Mouse (Mus musculus) kidney, embryonic 16.5 days (tissue): ENCODE measurements around the gene Slc9a3r2. TPM values are rescaled to one million over a fixed set of nuclear protein-coding genes. Genes with fewer than 3 reads are reported as not detected.
"Not testable (repeated sequence)": the region's sequence is repeated elsewhere in the genome, so short reads cannot be mapped to it uniquely, and the experiment has no call there.

Source experiments
- ATAC-seq: fragments of 200-750 bp; cut with Nextera tagmentation; 2 replicates; pipeline ENCODE4 v1.8.0; 2017; ENCODE audit warnings: moderate TSS enrichment; ENCODE audit not compliant: low FRiP score, low TSS enrichment
- H3K27ac ChIP-seq: fragments of 300-500 bp; sonication (generic); 2 replicates; pipeline ENCODE4 v1.5.1; 2014; ENCODE audit warnings: low read length
- H3K27me3 ChIP-seq: fragments of 300-500 bp; sonication (generic); 2 replicates; pipeline ENCODE4 v1.6.1; 2014; ENCODE audit warnings: low read length, control low read depth, mixed read lengths; ENCODE audit not compliant: insufficient read depth
- H3K36me3 ChIP-seq: fragments of 300-500 bp; sonication (generic); 2 replicates; pipeline ENCODE4 v1.6.1; 2014; ENCODE audit warnings: low read length, control low read depth, mixed read lengths; ENCODE audit not compliant: insufficient read depth
- H3K4me1 ChIP-seq: fragments of 300-500 bp; sonication (generic); 2 replicates; pipeline ENCODE4 v1.6.1; 2014; ENCODE audit warnings: low read length, control low read depth, mixed read lengths; ENCODE audit not compliant: insufficient read depth
- H3K4me2 ChIP-seq: fragments of 300-500 bp; sonication (generic); replicated peaks from 2 replicates; pipeline ENCODE4 v1.6.1; 2014; ENCODE audit warnings: low read depth, low read length
- H3K4me3 ChIP-seq: fragments of 300-500 bp; sonication (generic); 2 replicates; pipeline ENCODE4 v1.5.1; 2014; ENCODE audit warnings: mild to moderate bottlenecking, low read length
- H3K9ac ChIP-seq: fragments of 300-500 bp; sonication (generic); replicated peaks from 2 replicates; pipeline ENCODE4 v1.6.1; 2014; ENCODE audit warnings: low read length
- H3K9me3 ChIP-seq: fragments of 300-500 bp; sonication (generic); 2 replicates; pipeline ENCODE4 v1.6.1; 2016; ENCODE audit warnings: low read length, control low read depth
- WGBS: fragments of 180-500 bp; shearing (Covaris S2); extraction: QIAGEN DNeasy Blood & Tissue Kit; methylation state at CpG from one replicate; pipeline ENCODE4 v1.1.7; 2014; 5-methylcytosine and 5-hydroxymethylcytosine counted together
- polyA plus RNA-seq: library from polyadenylated mRNA; unstranded; fragments of >200 nt; fragmentation: Nextera tagmentation; extraction: Ambion mirVana; gene quantifications from 2 replicates; pipeline ENCODE4 v1.2.1, GENCODE M21; 2015

The Slc9a3r2 gene
- polyA plus RNA-seq, 1 experiment from 2014 or later, result 120 TPM

DNA sequence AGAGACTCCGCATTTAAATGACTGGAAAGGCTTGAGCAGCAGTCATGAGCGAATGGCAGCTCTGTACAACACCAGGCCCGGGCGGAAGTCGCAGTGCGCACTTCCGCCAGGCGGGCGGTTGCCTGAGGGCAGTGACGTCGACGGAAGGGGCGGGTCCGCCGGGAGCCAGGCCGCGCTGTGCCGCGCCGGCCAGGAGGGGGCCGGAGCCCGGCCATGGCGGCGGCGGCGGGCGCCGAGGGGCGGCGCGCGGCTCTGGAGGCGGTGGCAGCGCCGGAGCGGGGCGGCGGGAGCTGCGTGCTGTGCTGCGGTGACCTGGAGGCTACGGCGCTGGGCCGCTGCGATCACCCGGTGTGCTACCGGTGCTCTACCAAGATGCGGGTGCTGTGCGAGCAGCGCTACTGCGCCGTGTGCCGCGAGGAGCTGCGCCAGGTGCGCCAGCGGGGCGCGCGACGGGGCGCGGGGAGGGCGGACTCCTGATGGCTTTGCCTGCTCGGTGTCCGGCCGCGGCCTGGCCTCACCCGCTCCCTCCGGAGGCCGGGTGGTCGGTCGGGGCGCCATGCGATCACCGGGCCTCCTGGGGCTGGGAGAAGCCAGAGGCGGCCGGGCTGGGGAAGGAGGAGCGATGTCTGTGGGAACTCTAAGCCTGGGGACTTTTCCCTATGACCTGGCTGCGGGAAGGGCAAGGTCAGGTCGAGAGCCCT is 19.6 kb upstream of the Slc9a3r2 start, which contains the start of gene Zfp598:
Zfp598 (plus strand) TSS at position 143 of the 701 bp plus-strand sequence.
- H3K27ac ChIP-seq, result peak within 1 kb of the TSS; percentile 80
- ATAC-seq, result peak; percentile 99

DNA sequence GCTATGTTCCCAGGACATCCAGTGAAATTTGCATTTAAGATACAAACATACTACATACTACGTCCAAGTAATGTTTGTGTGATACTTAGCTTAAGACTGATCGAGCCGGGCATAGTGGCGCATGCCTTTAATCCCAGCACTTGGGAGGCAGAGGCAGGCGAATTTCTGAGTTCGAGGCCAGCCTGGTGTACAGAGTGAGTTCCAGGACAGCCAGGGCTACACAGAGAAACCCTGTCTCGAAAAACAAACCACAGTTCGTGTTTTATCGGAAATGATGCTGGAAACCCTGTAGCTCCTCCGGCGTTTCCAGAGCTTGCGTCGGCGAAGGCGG is 19.1 kb upstream of the Slc9a3r2 start:
- peak overlapping the region; percentile 84 for H3K4me3 ChIP-seq
- H3K9me3 ChIP-seq, H3K36me3 ChIP-seq, H3K27me3 ChIP-seq: not testable (repeated sequence)
- H3K9ac ChIP-seq, result peak overlapping the region; percentile 95
- peak overlapping the region; percentile 60 for H3K4me2 ChIP-seq
- 11% methylated on average over 15 of the region's 15 CpGs for WGBS
- peak; percentile 8 for ATAC-seq
- H3K27ac ChIP-seq, result peak overlapping the region; percentile 80
- peaks cover 32% of the 10 kb centered on the region for H3K4me1 ChIP-seq

More for the DNA sequence above, 19.6 kb upstream of the Slc9a3r2 start, which contains the start of gene Zfp598:
- Histone ChIP-seq H3K4me2 (peak within 1 kb of the TSS; percentile 92), H3K9me3 (no peaks in the 10 kb centered on the region), H3K9ac (peak within 1 kb of the TSS; percentile 95), H3K36me3 (no peaks in the 10 kb centered on the region), H3K4me1 (peaks cover 32% of the 10 kb centered on the region), H3K27me3 (no peaks in the 10 kb centered on the region), H3K4me3 (peak within 1 kb of the TSS; percentile 84)
- WGBS, result under 1% methylated on average over 76 of the region's 80 CpGs

DNA sequence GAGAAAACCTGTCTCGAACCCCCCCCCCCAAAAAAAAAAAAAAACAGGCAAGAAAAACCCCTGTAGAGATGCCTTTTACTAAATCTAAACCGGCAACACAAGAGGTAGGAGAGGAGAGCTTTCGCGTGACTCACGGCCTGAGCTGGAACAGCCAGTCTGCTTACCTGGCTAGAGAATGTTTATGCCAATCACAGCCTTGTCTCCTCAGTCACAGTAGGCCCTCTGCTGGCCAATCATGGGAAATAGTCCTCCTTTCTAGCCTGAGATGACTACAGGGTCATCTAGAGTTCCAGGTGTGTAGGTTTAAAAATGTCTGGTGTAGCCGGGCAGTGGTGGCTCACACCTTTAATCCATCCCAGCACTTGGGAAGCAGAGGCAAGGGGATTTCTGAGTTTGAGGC is 17.3 kb upstream of the Slc9a3r2 start:
- Histone ChIP-seq H3K9me3 (no peaks in the 10 kb centered on the region), H3K9ac (no peak overlapping the region), H3K4me1 (peaks cover 25% of the 10 kb centered on the region), H3K27me3 (no peaks in the 10 kb centered on the region), H3K36me3 (no peaks in the 10 kb centered on the region), H3K4me2 (no peak overlapping the region), H3K4me3 (no peak overlapping the region), H3K27ac (no peak overlapping the region)
- ATAC-seq, result no peak
- WGBS, result 21% methylated on average over 6 of the region's 6 CpGs

DNA sequence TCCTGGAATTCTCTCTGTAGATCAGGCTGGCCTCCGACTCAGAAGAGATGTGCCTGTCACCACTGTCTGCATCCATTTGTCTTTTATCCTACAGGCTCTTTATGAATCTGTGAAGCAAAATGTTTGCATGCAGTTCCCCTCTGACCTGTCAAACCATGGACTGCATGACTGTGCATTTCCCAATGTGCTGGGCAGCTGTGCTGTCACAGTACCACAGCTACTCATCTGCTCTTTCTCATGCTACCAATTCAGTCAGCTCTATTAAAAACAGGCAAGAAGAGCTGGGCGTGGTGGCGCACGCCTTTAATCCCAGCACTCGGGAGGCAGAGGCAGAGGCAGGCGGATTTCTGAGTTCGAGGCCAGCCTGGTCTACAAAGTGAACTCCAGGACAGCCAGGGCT is 16.9 kb upstream of the Slc9a3r2 start:
- H3K27ac ChIP-seq, H3K36me3 ChIP-seq, H3K27me3 ChIP-seq, H3K9ac ChIP-seq, H3K9me3 ChIP-seq, H3K4me3 ChIP-seq, ATAC-seq, H3K4me2 ChIP-seq: not testable (repeated sequence)
- H3K4me1 ChIP-seq, result peaks cover 21% of the 10 kb centered on the region
- WGBS, result 63% methylated on average over 7 of the region's 7 CpGs

DNA sequence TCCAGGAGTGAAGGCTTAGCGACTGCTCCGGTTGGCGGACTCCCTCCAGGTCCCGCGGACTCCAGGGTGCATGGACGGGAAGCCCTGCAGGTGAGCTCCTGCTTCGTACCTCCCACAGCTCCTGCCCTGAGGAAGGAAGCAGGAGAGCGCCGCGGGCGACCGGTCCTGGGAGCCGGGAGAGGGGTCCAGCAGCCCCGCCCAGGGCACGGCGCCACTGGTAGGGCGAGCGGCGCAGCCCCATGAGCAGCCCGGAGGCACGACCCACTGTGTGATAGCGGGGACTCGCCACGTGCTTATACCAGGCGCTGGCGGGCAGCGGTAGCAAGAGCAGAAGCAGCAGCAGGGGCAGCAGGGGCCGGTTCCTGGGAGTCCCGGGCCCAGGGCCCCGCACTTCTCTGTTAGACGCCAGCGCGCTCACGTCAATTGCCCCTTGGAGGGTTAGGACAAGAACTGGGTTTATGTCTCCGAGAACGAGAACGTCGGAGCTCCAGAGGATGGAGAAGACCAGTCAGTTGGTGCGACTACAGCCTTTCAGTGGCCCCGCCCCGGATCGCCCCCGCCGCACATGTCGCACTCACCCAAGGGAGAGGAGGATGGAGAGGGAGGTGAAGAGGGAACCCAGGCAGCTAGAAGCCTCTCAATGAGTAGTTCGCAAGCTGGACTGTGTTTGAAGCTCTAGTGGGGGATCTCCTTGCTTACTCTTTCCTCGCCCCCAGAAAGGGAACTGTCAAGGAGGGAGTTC is 8.1 kb upstream of the Slc9a3r2 start, which contains the start of gene Npw:
Npw (minus strand) TSS at position 441 of the 742 bp plus-strand sequence.
- peak within 1 kb of the TSS; percentile 94 for H3K4me2 ChIP-seq
- peak; percentile 44; the same call in 1 of the 2 replicates for ATAC-seq
- peaks cover 12% of the 10 kb centered on the region for H3K4me1 ChIP-seq
- H3K27me3 ChIP-seq, result peaks cover 42% of the 10 kb centered on the region
- no peaks in the 10 kb centered on the region for H3K9me3 ChIP-seq
- no peaks in the 10 kb centered on the region for H3K36me3 ChIP-seq
- WGBS, result 2% methylated on average over 47 of the region's 47 CpGs
- H3K9ac ChIP-seq, result peak within 1 kb of the TSS; percentile 65
- peak within 1 kb of the TSS; percentile 55 for H3K4me3 ChIP-seq
- H3K27ac ChIP-seq, result no peak within 1 kb of the TSS

DNA sequence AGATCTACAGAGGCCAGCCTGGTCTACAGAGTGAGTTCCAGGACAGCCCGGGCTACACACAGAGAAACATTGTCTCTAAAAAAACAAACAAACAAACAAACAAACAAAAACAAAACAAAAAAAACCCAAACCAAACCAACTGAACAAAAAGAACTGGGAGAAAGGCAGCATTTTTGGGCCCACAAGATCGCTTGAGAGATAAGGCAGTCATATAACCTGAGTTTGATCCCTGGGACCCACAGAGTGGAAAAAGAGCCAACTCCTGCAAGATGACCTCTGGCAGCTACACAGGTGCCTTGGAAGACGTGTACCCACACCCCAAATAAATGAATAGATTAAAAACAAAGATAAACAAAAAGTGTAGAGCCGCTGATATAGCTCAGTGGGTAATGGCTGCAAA is 4.8 kb upstream of the Slc9a3r2 start:
- Histone ChIP-seq H3K27me3 (peaks cover 34% of the 10 kb centered on the region), H3K4me3 (no peak overlapping the region), H3K9me3 (no peaks in the 10 kb centered on the region), H3K27ac (no peak overlapping the region), H3K9ac (no peak overlapping the region), H3K4me1 (peaks cover 19% of the 10 kb centered on the region), H3K36me3 (no peaks in the 10 kb centered on the region), H3K4me2 (no peak overlapping the region)
- ATAC-seq, result no peak
- 76% methylated on average over 4 of the region's 4 CpGs for WGBS

DNA sequence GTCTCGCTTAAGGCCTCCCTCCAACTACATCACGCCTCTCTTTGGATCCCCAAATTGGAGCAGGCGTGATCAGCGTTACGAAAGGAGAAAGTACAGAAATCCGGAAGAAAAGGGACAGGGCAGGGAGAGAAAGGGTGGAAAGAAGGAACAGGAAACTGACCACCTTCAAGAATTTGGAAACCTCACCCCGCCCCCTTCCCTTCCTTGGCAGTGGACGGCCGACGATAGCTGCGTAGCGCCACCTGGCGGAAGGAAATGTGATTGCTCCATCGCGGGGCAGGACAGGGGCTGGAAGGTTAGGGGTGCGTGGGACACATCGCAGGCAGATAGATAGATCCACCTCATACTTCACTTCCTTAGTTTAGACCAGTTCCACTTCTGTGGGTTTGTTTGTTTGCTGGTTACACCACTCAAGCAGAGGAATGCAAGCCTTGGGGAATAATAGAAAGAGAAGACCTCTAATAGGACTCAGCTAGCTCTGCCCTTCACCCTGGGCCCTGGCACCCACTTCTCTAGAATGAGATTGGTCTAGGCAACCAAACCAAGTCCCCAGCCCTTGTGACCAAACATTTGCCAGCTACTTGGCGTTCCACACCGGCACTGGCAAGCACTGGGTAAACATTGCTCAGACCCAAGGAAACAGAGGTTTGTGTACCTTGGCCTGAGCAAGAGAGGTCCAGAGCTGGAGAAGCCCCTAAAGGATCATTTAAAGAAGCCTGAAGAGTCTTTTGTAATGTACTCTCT is 4.0 kb upstream of the Slc9a3r2 start:
- WGBS, result 5% methylated on average over 17 of the region's 19 CpGs
- Histone ChIP-seq H3K9ac (peak overlapping the region; percentile 77), H3K4me3 (peak overlapping the region; percentile 46), H3K27ac (no peak overlapping the region), H3K4me1 (peaks cover 23% of the 10 kb centered on the region), H3K9me3 (no peaks in the 10 kb centered on the region), H3K36me3 (no peaks in the 10 kb centered on the region), H3K27me3 (peaks cover 27% of the 10 kb centered on the region), H3K4me2 (peak overlapping the region; percentile 71)
- no peak for ATAC-seq

DNA sequence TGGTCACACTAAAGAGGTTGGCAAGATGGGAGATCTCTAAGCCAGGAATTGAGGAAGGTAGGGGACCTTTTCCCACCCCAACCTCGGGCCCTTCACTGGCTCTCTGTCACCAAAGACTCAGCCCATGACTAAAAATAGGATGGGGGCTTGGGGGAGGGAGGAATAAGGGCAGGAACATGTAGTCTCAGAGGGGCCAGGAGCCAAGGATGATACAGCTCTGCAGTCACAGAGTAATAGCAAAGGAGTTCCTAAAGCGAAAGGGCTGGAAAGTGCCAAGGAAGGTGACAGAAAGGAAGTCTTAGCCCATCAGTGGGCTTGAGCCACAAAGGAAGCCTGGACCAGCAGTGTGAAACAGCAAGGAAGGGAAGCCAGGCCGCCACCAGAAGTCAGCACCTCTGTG is 1.7 kb upstream of the Slc9a3r2 start:
- WGBS, result 66% methylated on average over 3 of the region's 3 CpGs
- Histone ChIP-seq H3K9me3 (no peaks in the 10 kb centered on the region), H3K9ac (no peak overlapping the region), H3K4me3 (no peak overlapping the region), H3K27ac (no peak overlapping the region), H3K4me1 (peaks cover 23% of the 10 kb centered on the region), H3K4me2 (no peak overlapping the region), H3K36me3 (no peaks in the 10 kb centered on the region), H3K27me3 (peaks cover 4% of the 10 kb centered on the region)
- no peak for ATAC-seq

DNA sequence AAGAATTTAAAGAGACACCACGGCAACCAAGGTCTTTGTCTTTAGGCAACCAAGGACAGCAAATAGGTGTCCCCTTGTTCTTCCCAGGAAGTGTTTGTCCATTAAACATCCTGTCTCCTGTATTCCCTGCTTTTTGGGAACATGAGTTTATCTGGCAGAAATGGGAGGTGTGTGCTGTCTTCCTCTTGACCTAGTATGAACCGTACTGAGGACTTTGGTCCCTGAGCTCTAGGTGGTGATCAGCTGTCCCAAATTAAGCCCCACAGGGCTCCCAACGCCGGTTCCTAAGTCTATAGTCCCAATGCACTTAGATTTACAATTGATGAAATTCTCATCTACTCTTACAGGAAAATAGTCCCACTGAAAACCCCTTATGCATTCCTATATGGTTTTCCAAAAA is 639 bp upstream of the Slc9a3r2 start:
- H3K4me3 ChIP-seq, result 0 out of 2 replicates have a peak overlapping the region, but pooled peaks have one; percentile 73
- no peak for ATAC-seq
- H3K4me1 ChIP-seq, result peaks cover 23% of the 10 kb centered on the region
- H3K4me2 ChIP-seq, result peak overlapping the region; percentile 97
- H3K36me3 ChIP-seq, result no peaks in the 10 kb centered on the region; the same call in 1 of the 2 replicates
- H3K9ac ChIP-seq, result peak overlapping the region; percentile 83; the same call in 1 of the 2 replicates
- 77% methylated on average over 4 of the region's 4 CpGs for WGBS
- no peaks in the 10 kb centered on the region for H3K9me3 ChIP-seq
- H3K27ac ChIP-seq, result peak overlapping the region; percentile 83; the same call in 1 of the 2 replicates
- H3K27me3 ChIP-seq, result no peaks in the 10 kb centered on the region
